Mouse (Mus musculus): ENCODE measurements around the gene Aggf1. TPM values are rescaled to one million over a fixed set of nuclear protein-coding genes. Genes with fewer than 3 reads are reported as not detected.

Gene Aggf1
- total and polyA plus RNA-seq, 3 experiments = 50.5 to 74.5 (median 55.1) TPM

DNA sequence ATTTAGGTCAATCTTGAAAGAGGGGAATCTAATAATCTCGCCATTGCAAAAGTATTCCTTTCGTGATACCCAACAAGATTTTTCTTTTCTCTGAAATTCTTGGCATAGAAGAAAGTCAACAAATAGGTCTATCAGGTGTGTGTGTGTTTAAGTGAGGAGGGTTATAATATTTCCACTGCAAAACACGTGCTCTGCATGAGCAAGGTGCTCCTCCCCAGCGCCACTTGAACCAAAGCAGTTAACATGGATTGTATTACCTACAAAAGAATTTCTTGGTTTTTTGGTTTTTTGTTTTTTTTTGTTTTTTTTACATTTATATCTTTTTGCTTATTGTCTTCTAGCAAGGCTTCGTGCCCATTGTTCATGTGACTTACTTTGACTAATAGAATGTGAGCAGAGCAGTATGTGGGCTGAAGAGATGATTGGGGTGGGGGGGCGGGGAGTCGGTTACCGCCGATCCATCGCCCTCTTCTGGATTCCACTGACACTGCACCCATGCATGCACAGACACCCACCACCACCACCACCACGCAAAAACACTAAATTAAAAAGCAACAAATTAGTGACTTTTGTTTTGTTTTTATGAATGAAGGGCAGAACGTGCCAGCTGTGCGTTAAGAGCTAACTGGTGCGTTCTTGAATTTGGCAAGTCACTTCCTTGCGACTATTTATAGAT is 51.1 kb downstream of the Aggf1 start:
- TF ChIP-seq TBP (IDR thresholded peaks at IDR 0.05; ENCODE audit: low read depth, low read length) = no peak
- TF ChIP-seq MYC (IDR thresholded peaks at IDR 0.05; ENCODE audit: low read depth, low read length) = no peak
- no peak for TF ChIP-seq SMC3 (IDR thresholded peaks at IDR 0.05; ENCODE audit: low read depth, low read length)
- TF ChIP-seq POLR2AphosphoS5 (IDR thresholded peaks at IDR 0.05; ENCODE audit: borderline replicate concordance, low read depth, low read length) = no peak
- TF ChIP-seq ZMIZ1 (IDR thresholded peaks at IDR 0.05; ENCODE audit: low read depth, low read length) = no peak
- TF ChIP-seq MYB (IDR thresholded peaks at IDR 0.05; ENCODE audit: low read depth, low read length) = no peak
- TF ChIP-seq JUND (IDR thresholded peaks at IDR 0.05; ENCODE audit: low read depth, low read length) = no peak
- no peak for TF ChIP-seq POLR2AphosphoS2 (IDR thresholded peaks at IDR 0.05; ENCODE audit: low read length)
- no peak for TF ChIP-seq USF1 (IDR thresholded peaks at IDR 0.05; ENCODE audit: low read depth, low read length)
- no peak for TF ChIP-seq NELFE (IDR thresholded peaks at IDR 0.05; ENCODE audit: low read depth, low read length)
- TF ChIP-seq MEF2A (IDR thresholded peaks at IDR 0.05; ENCODE audit: extremely low read depth, insufficient replicate concordance, low read depth, low read length, poor library complexity, severe bottlenecking) = no peak
- no peak for DNase-seq (ENCODE audit: low read depth, low spot score)
- no peaks in the 10 kb centered on the region for H3K36me3 ChIP-seq (ENCODE audit: control insufficient read depth in 1 of 2, insufficient read depth in 2 of 2, low read length in 2 of 2)

DNA sequence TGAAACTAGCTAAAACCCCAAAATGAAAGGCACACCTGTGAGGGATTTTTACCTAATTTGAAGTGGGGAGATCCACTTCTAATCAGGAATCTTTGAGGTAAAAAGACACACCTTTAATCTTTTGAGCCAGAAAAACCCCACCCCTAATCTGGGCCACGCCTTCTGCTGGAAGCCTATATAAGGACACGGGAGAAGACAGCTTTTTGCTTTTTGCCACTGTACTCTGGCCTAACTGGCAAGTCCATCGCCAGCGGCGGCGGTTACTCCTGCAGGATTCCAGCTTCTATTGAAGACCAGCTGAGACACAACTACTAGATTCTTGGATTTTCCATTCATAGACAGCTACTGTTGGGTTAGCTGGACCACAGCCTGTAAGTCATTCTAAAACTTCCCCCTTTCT is 51.8 kb downstream of the Aggf1 start, which contains the start of gene Zbed3:
Zbed3 (plus strand) TSS at position 213 of the 400 bp plus-strand sequence.
- Histone ChIP-seq H3K79me2 (ENCODE audit: control insufficient read depth, insufficient read depth, low read length, poor library complexity) (no peaks in the 10 kb centered on the region), H3K27ac (ENCODE audit: control insufficient read depth, low read depth, low read length) (no peak within 1 kb of the TSS), H3K36me3 (ENCODE audit: control insufficient read depth in 1 of 2, insufficient read depth in 2 of 2, low read length in 2 of 2) (no peaks in the 10 kb centered on the region), H3K4me1 (ENCODE audit: control insufficient read depth in 1 of 2, insufficient read depth in 2 of 2, low read length in 2 of 2) (no peaks in the 10 kb centered on the region), H3K27me3 (ENCODE audit: control insufficient read depth in 1 of 2, insufficient read depth in 2 of 2, low read length in 2 of 2) (no peaks in the 10 kb centered on the region), H3K9ac (ENCODE audit: control insufficient read depth, low read depth, low read length, poor library complexity, severe bottlenecking) (no peak within 1 kb of the TSS), H3K4me3 (ENCODE audit: control insufficient read depth in 1 of 2, insufficient read depth in 1 of 2, low read depth in 2 of 2, low read length in 2 of 2) (no peak within 1 kb of the TSS), H3K9me3 (replicated peaks; ENCODE audit: insufficient read depth, low read length) (no peaks in the 10 kb centered on the region)
- TF ChIP-seq POLR2A (IDR thresholded peaks at IDR 0.05; ENCODE audit: control insufficient read depth in 1 of 2, insufficient read depth in 1 of 2, low read depth in 1 of 2, low read length in 2 of 2, poor library complexity in 1 of 2) (no peak), MAFK (IDR thresholded peaks at IDR 0.05; ENCODE audit: borderline replicate concordance, low read depth, low read length) (no peak), TBP (IDR thresholded peaks at IDR 0.05; ENCODE audit: low read depth, low read length) (no peak), MEF2A (IDR thresholded peaks at IDR 0.05; ENCODE audit: extremely low read depth, insufficient replicate concordance, low read depth, low read length, poor library complexity, severe bottlenecking) (no peak), EP300 (IDR thresholded peaks at IDR 0.05; ENCODE audit: low read depth in 1 of 2, low read length in 2 of 2) (no peak), TAL1 (IDR thresholded peaks at IDR 0.05; ENCODE audit: low read length) (no peak), MXI1 (IDR thresholded peaks at IDR 0.05; ENCODE audit: low read depth, low read length) (no peak), USF1 (IDR thresholded peaks at IDR 0.05; ENCODE audit: low read depth, low read length) (no peak), KAT2A (conservative IDR thresholded peaks at IDR 0.05; ENCODE audit: low read depth, low read length) (no peak), MAZ (IDR thresholded peaks at IDR 0.05; ENCODE audit: low read depth, low read length) (no peak), CHD2 (IDR thresholded peaks at IDR 0.05; ENCODE audit: low read length) (no peak), E2F4 (IDR thresholded peaks at IDR 0.05; ENCODE audit: borderline replicate concordance, low read depth, low read length) (no peak), ETS1 (IDR thresholded peaks at IDR 0.05; ENCODE audit: low read depth, low read length) (no peak), MYC (IDR thresholded peaks at IDR 0.05; ENCODE audit: low read depth, low read length) (no peak), NELFE (IDR thresholded peaks at IDR 0.05; ENCODE audit: low read depth, low read length) (no peak), ELF1 (IDR thresholded peaks at IDR 0.05; ENCODE audit: low read depth, low read length) (no peak), RAD21 (IDR thresholded peaks at IDR 0.05; ENCODE audit: low read depth, low read length) (no peak), CTCF (IDR thresholded peaks at IDR 0.05 in 2 of 3, conservative IDR thresholded peaks at IDR 0.05 in 1 of 3; ENCODE audit: control insufficient read depth in 1 of 3, insufficient read depth in 1 of 3, low read depth in 2 of 3, low read length in 3 of 3, poor library complexity in 1 of 3, severe bottlenecking in 1 of 3) (no peak)
- DNase-seq (ENCODE audit: low read depth, low spot score) = no peak

More for the DNA sequence above, 51.1 kb downstream of the Aggf1 start:
- Histone ChIP-seq H3K79me2 (ENCODE audit: control insufficient read depth, insufficient read depth, low read length, poor library complexity) (no peaks in the 10 kb centered on the region), H3K4me1 (ENCODE audit: control insufficient read depth in 1 of 2, insufficient read depth in 2 of 2, low read length in 2 of 2) (no peaks in the 10 kb centered on the region), H3K27ac (ENCODE audit: control insufficient read depth, low read depth, low read length) (no peak overlapping the region), H3K4me3 (ENCODE audit: control insufficient read depth in 1 of 2, insufficient read depth in 1 of 2, low read depth in 2 of 2, low read length in 2 of 2) (no peak overlapping the region), H3K9me3 (replicated peaks; ENCODE audit: insufficient read depth, low read length) (no peaks in the 10 kb centered on the region), H3K27me3 (ENCODE audit: control insufficient read depth in 1 of 2, insufficient read depth in 2 of 2, low read length in 2 of 2) (no peaks in the 10 kb centered on the region), H3K9ac (ENCODE audit: control insufficient read depth, low read depth, low read length, poor library complexity, severe bottlenecking) (no peak overlapping the region)
